Mouse (Mus musculus) liver, embryonic 11.5 days (tissue): ENCODE data around the gene Stxbp1. TPM values are rescaled to one million over a fixed set of nuclear protein-coding genes. Genes with fewer than 3 reads are reported as not detected.

ENCODE experiments used
- ATAC-seq: fragments of 200-750 bp; cut with Nextera tagmentation; replicated peaks from 2 replicates; pipeline ENCODE4 v1.8.0; 2017; ENCODE audit warnings: moderate number of reproducible peaks, mild to moderate bottlenecking, moderate TSS enrichment, moderate library complexity; ENCODE audit not compliant: low FRiP score
- DNase-seq: peaks from one replicate; pipeline ENCODE4 v3.0.0-alpha.2; 2017; ENCODE audit warnings: low spot score
- H3K27ac ChIP-seq: fragments of 300-500 bp; sonication (generic); 2 replicates; pipeline ENCODE4 v1.5.1; 2014; ENCODE audit warnings: mild to moderate bottlenecking, low read depth, low read length, control low read depth
- H3K27me3 ChIP-seq: fragments of 300-500 bp; sonication (generic); replicated peaks from 2 replicates; pipeline ENCODE4 v1.6.1; 2014; ENCODE audit warnings: low read length, mixed read lengths; ENCODE audit not compliant: control insufficient read depth, insufficient read depth
- H3K36me3 ChIP-seq: fragments of 300-500 bp; sonication (generic); 2 replicates; pipeline ENCODE4 v1.6.1; 2014; ENCODE audit warnings: mild to moderate bottlenecking, low read length, moderate library complexity, mixed read lengths; ENCODE audit not compliant: control insufficient read depth, insufficient read depth
- H3K4me1 ChIP-seq: fragments of 300-500 bp; sonication (generic); replicated peaks from 2 replicates; pipeline ENCODE4 v1.6.1; 2014; ENCODE audit warnings: low read length, mixed read lengths; ENCODE audit not compliant: control insufficient read depth, insufficient read depth
- H3K4me2 ChIP-seq: fragments of 300-500 bp; sonication (generic); 2 replicates; pipeline ENCODE4 v1.6.1; 2014; ENCODE audit warnings: mild to moderate bottlenecking, control low read depth, moderate library complexity
- H3K4me3 ChIP-seq: fragments of 300-500 bp; sonication (generic); 2 replicates; pipeline ENCODE4 v1.5.1; 2014; ENCODE audit warnings: low read depth, low read length, control low read depth
- H3K9ac ChIP-seq: fragments of 300-500 bp; sonication (generic); 2 replicates; pipeline ENCODE4 v1.6.1; 2014; ENCODE audit warnings: low read depth, low read length, control low read depth
- H3K9me3 ChIP-seq: fragments of 300-500 bp; sonication (generic); 2 replicates; pipeline ENCODE4 v1.6.1; 2016; ENCODE audit warnings: low read length, inconsistent platforms, mixed read lengths; ENCODE audit not compliant: control insufficient read depth
- WGBS: fragments of 180-500 bp; shearing (Covaris S2); extraction: QIAGEN DNeasy Blood & Tissue Kit; methylation state at CpG from one replicate; pipeline ENCODE4 v1.1.7; 2014; 5-methylcytosine and 5-hydroxymethylcytosine counted together
- polyA plus RNA-seq: library from polyadenylated mRNA; unstranded; fragments of >200 nt; fragmentation: Nextera tagmentation; extraction: Ambion mirVana; gene quantifications from 2 replicates; pipeline ENCODE4 v1.2.1, GENCODE M21; 2014

Stxbp1 gene
- polyA plus RNA-seq, 1 experiment from 2014 or later = 11.8 TPM

GRCm38 (mm10) chr2:32784048-32784681, 62.9 kb downstream of the Stxbp1 start, which contains the start of gene Cfap157:
Gene Cfap157, minus strand, starts transcription at chr2:32784428.
- Histone ChIP-seq H3K4me1 (peaks cover 3% of the 10 kb centered on the region; the same call in 1 of the 2 replicates), H3K27me3 (no peaks in the 10 kb centered on the region), H3K9ac (no peak within 1 kb of the TSS), H3K4me3 (no peak within 1 kb of the TSS), H3K4me2 (no peak within 1 kb of the TSS), H3K36me3 (no peaks in the 10 kb centered on the region), H3K9me3 (no peaks in the 10 kb centered on the region), H3K27ac (no peak within 1 kb of the TSS)
- 56% methylated on average over 4 of the region's 4 CpGs for WGBS
- ATAC-seq (no peak), DNase-seq (no peak)

GRCm38 (mm10) chr2:32781710-32782109, 65.3 kb downstream of the Stxbp1 start:
- H3K9ac ChIP-seq = no peak overlapping the region
- H3K27me3 ChIP-seq = no peaks in the 10 kb centered on the region
- DNase-seq (no peak), ATAC-seq (no peak)
- WGBS = 67% methylated on average over 6 of the region's 6 CpGs
- peaks cover 2% of the 10 kb centered on the region; the same call in 1 of the 2 replicates for H3K36me3 ChIP-seq
- no peak overlapping the region for H3K4me2 ChIP-seq
- H3K27ac ChIP-seq = no peak overlapping the region
- no peaks in the 10 kb centered on the region for H3K9me3 ChIP-seq
- no peak overlapping the region for H3K4me3 ChIP-seq
- no peaks in the 10 kb centered on the region for H3K4me1 ChIP-seq

GRCm38 (mm10) chr2:32779714-32780113, 67.3 kb downstream of the Stxbp1 start:
- DNase-seq = no peak
- no peak for ATAC-seq
- H3K4me1 ChIP-seq = peaks cover 6% of the 10 kb centered on the region; the same call in 1 of the 2 replicates
- H3K4me3 ChIP-seq = no peak overlapping the region
- 83% methylated on average over 6 of the region's 6 CpGs for WGBS
- H3K27ac ChIP-seq = no peak overlapping the region
- no peaks in the 10 kb centered on the region for H3K9me3 ChIP-seq
- H3K36me3 ChIP-seq = peaks cover 2% of the 10 kb centered on the region; the same call in 1 of the 2 replicates
- H3K27me3 ChIP-seq = no peaks in the 10 kb centered on the region
- no peak overlapping the region for H3K4me2 ChIP-seq
- H3K9ac ChIP-seq = no peak overlapping the region

GRCm38 (mm10) chr2:32779131-32779530, 67.9 kb downstream of the Stxbp1 start:
- H3K9ac ChIP-seq = no peak overlapping the region
- H3K9me3 ChIP-seq = no peaks in the 10 kb centered on the region
- WGBS = 26% methylated on average over 8 of the region's 8 CpGs
- no peaks in the 10 kb centered on the region for H3K27me3 ChIP-seq
- H3K4me1 ChIP-seq = peaks cover 6% of the 10 kb centered on the region; the same call in 1 of the 2 replicates
- peak; percentile 60 for DNase-seq
- H3K4me3 ChIP-seq = no peak overlapping the region
- no peak overlapping the region for H3K4me2 ChIP-seq
- ATAC-seq = no peak
- no peak overlapping the region for H3K27ac ChIP-seq
- H3K36me3 ChIP-seq = peaks cover 2% of the 10 kb centered on the region; the same call in 1 of the 2 replicates

- H3K4me1 ChIP-seq = peaks cover 6% of the 10 kb centered on the region; the same call in 1 of the 2 replicates
- DNase-seq = no peak
- no peak overlapping the region for H3K27ac ChIP-seq
- ATAC-seq = no peak
- no peak overlapping the region for H3K9ac ChIP-seq
- H3K36me3 ChIP-seq = peaks cover 2% of the 10 kb centered on the region; the same call in 1 of the 2 replicates
- H3K27me3 ChIP-seq = no peaks in the 10 kb centered on the region
- H3K4me3 ChIP-seq = no peak overlapping the region
- H3K4me2 ChIP-seq = no peak overlapping the region
- H3K9me3 ChIP-seq = no peaks in the 10 kb centered on the region
- 90% methylated on average over 6 of the region's 6 CpGs for WGBS
These were observed 69.0 kb downstream of the Stxbp1 start for GRCm38 (mm10) chr2:32778081-32778480.

- no peaks in the 10 kb centered on the region for H3K9me3 ChIP-seq
- H3K36me3 ChIP-seq = peaks cover 2% of the 10 kb centered on the region; the same call in 1 of the 2 replicates
- peak overlapping the region; percentile 85 for H3K4me2 ChIP-seq
- DNase-seq (no peak), ATAC-seq (no peak; the same call in 1 of the 2 replicates)
- 25% methylated on average over 22 of the region's 22 CpGs for WGBS
- H3K27ac ChIP-seq = no peak overlapping the region
- peak overlapping the region; percentile 54 for H3K4me3 ChIP-seq
- peaks cover 14% of the 10 kb centered on the region for H3K4me1 ChIP-seq
- peak overlapping the region; percentile 37 for H3K9ac ChIP-seq
- H3K27me3 ChIP-seq = no peaks in the 10 kb centered on the region
These were observed 70.9 kb downstream of the Stxbp1 start for GRCm38 (mm10) chr2:32776192-32776591.

GRCm38 (mm10) chr2:32775359-32776074, 71.5 kb downstream of the Stxbp1 start, which contains the start of the genes Ttc16 and Ptrh1:
Gene Ttc16, minus strand, starts transcription at chr2:32775633.
Gene Ptrh1, plus strand, starts transcription at chr2:32775786.
- peak; percentile 94 for ATAC-seq
- H3K36me3 ChIP-seq = peaks cover 2% of the 10 kb centered on the region; the same call in 1 of the 2 replicates
- peak; percentile 98 for DNase-seq
- H3K4me2 ChIP-seq = peak within 1 kb of the TSS; percentile 85
- no peak within 1 kb of the TSS for H3K27ac ChIP-seq
- no peaks in the 10 kb centered on the region for H3K9me3 ChIP-seq
- WGBS = under 1% methylated on average over 46 of the region's 46 CpGs
- H3K27me3 ChIP-seq = no peaks in the 10 kb centered on the region
- H3K4me1 ChIP-seq = peaks cover 17% of the 10 kb centered on the region
- peak within 1 kb of the TSS; percentile 54 for H3K4me3 ChIP-seq
- H3K9ac ChIP-seq = peak within 1 kb of the TSS; percentile 37

GRCm38 (mm10) chr2:32772626-32773279, 74.3 kb downstream of the Stxbp1 start:
- peaks cover 28% of the 10 kb centered on the region for H3K4me1 ChIP-seq

More at GRCm38 (mm10) chr2:32772626-32773279, 74.3 kb downstream of the Stxbp1 start:
- Histone ChIP-seq H3K36me3 (peaks cover 2% of the 10 kb centered on the region; the same call in 1 of the 2 replicates), H3K9me3 (no peaks in the 10 kb centered on the region), H3K27ac (no peak overlapping the region), H3K27me3 (no peaks in the 10 kb centered on the region), H3K9ac (no peak overlapping the region), H3K4me3 (no peak overlapping the region), H3K4me2 (no peak overlapping the region)
- DNase-seq (no peak), ATAC-seq (no peak)
- WGBS = 80% methylated on average over 8 of the region's 8 CpGs
